Mouse (Mus musculus) layer of hippocampus, adult 2 months (tissue): ENCODE data around the gene Runx2. TPM values are rescaled to one million over a fixed set of nuclear protein-coding genes. Genes with fewer than 3 reads are reported as not detected.

Experiments
- DNase-seq, 2 experiments: peaks; one replicate each; pipeline ENCODE4 v3.0.0; 2022; ENCODE audit warnings: low spot score in 2 of 2
- H3K27ac ChIP-seq: fragments of 200-600 bp; 2 replicates; pipeline ENCODE4 v1.8.1; 2022
- H3K4me3 ChIP-seq: fragments of 200-600 bp; 2 replicates; pipeline ENCODE4 v1.8.1; 2022; ENCODE audit warnings: mild to moderate bottlenecking
- CTCF ChIP-seq: fragments of 200-600 bp; conservative IDR thresholded peaks from 2 replicates; pipeline ENCODE4 v1.8.1; 2022; ENCODE audit warnings: antibody characterized with exemption, mild to moderate bottlenecking, moderate library complexity
- total RNA-seq, 2 experiments: library from RNA; stranded (reverse); gene quantifications; 2 replicates each; pipeline ENCODE4 v1.2.3; 2021

Runx2 gene
- total RNA-seq, 2 experiments from 2014 or later = 15.8 to 19.7 TPM

GRCm38 (mm10) chr17:44637181-44637880 is 177.3 kb downstream of the Runx2 start:
- H3K27ac ChIP-seq = peak overlapping the region; percentile 65
- H3K4me3 ChIP-seq = no peak overlapping the region
- TF ChIP-seq CTCF = no peak
- DNase-seq = no peak

GRCm38 (mm10) chr17:44634486-44634885 is 180.1 kb downstream of the Runx2 start:
- no peak overlapping the region for H3K4me3 ChIP-seq
- peak in 1 of 2 experiments; percentile 55 for DNase-seq

GRCm38 (mm10) chr17:44633607-44634415 is 180.8 kb downstream of the Runx2 start:
- DNase-seq = no peak
- Histone ChIP-seq H3K4me3 (no peak overlapping the region), H3K27ac (peak overlapping the region; percentile 48; the same call in 1 of the 2 replicates)
- TF ChIP-seq CTCF = no peak

More at GRCm38 (mm10) chr17:44634486-44634885, 180.1 kb downstream of the Runx2 start:
- no peak for TF ChIP-seq CTCF
- H3K27ac ChIP-seq = peak overlapping the region; percentile 48; the same call in 1 of the 2 replicates

GRCm38 (mm10) chr17:44632941-44633340 is 181.7 kb downstream of the Runx2 start:
- TF ChIP-seq CTCF = no peak
- DNase-seq = no peak
- H3K27ac ChIP-seq = 0 out of 2 replicates have a peak overlapping the region, but pooled peaks have one; percentile 48

GRCm38 (mm10) chr17:44632292-44632691 is 182.3 kb downstream of the Runx2 start:
- Histone ChIP-seq H3K27ac (no peak overlapping the region), H3K4me3 (no peak overlapping the region)
- no peak for DNase-seq
- no peak for TF ChIP-seq CTCF

More at GRCm38 (mm10) chr17:44632941-44633340, 181.7 kb downstream of the Runx2 start:
- H3K4me3 ChIP-seq = no peak overlapping the region

GRCm38 (mm10) chr17:44631577-44631976 is 183.0 kb downstream of the Runx2 start:
- Histone ChIP-seq H3K27ac (no peak overlapping the region), H3K4me3 (no peak overlapping the region)
- DNase-seq = no peak
- no peak for TF ChIP-seq CTCF

GRCm38 (mm10) chr17:44627317-44627716 is 187.3 kb downstream of the Runx2 start:
- H3K27ac ChIP-seq = no peak overlapping the region
- DNase-seq = no peak

GRCm38 (mm10) chr17:44623707-44624106 is 190.9 kb downstream of the Runx2 start:
- TF ChIP-seq CTCF = no peak
- Histone ChIP-seq H3K4me3 (no peak overlapping the region), H3K27ac (peak overlapping the region; percentile 71)
- no peak for DNase-seq

More at GRCm38 (mm10) chr17:44627317-44627716, 187.3 kb downstream of the Runx2 start:
- no peak overlapping the region for H3K4me3 ChIP-seq
- TF ChIP-seq CTCF = no peak

GRCm38 (mm10) chr17:44623271-44623670 is 191.3 kb downstream of the Runx2 start:
- TF ChIP-seq CTCF = no peak
- Histone ChIP-seq H3K4me3 (no peak overlapping the region), H3K27ac (peak overlapping the region; percentile 71)
- DNase-seq = no peak

GRCm38 (mm10) chr17:44620456-44620855 is 194.1 kb downstream of the Runx2 start:
- Histone ChIP-seq H3K4me3 (no peak overlapping the region), H3K27ac (no peak overlapping the region)
- no peak for TF ChIP-seq CTCF
- no peak for DNase-seq

GRCm38 (mm10) chr17:44618691-44619090 is 195.9 kb downstream of the Runx2 start:
- H3K27ac ChIP-seq = peak overlapping the region; percentile 90
- H3K4me3 ChIP-seq = peak overlapping the region; percentile 42
- peak; percentile 42 to 64 for DNase-seq
- no peak for TF ChIP-seq CTCF

- peak; percentile 64 to 76 for DNase-seq
- Histone ChIP-seq H3K4me3 (peak overlapping the region; percentile 42), H3K27ac (peak overlapping the region; percentile 90)
- TF ChIP-seq CTCF = no peak
Observed at GRCm38 (mm10) chr17:44618175-44618574, 196.4 kb downstream of the Runx2 start.

- Histone ChIP-seq H3K4me3 (no peak overlapping the region; the same call in 1 of the 2 replicates), H3K27ac (peak overlapping the region; percentile 90)
- no peak for DNase-seq
- no peak for TF ChIP-seq CTCF
Observed at GRCm38 (mm10) chr17:44617741-44618140, 196.9 kb downstream of the Runx2 start.
